Mouse (Mus musculus) A20 (cell line): ENCODE results near the gene Ntrk3.

Experiments used
- DNase-seq: peaks from one replicate; pipeline ENCODE4 v3.0.0-alpha.2; 2011; ENCODE audit warnings: low read depth, low spot score

The Ntrk3 gene

DNA sequence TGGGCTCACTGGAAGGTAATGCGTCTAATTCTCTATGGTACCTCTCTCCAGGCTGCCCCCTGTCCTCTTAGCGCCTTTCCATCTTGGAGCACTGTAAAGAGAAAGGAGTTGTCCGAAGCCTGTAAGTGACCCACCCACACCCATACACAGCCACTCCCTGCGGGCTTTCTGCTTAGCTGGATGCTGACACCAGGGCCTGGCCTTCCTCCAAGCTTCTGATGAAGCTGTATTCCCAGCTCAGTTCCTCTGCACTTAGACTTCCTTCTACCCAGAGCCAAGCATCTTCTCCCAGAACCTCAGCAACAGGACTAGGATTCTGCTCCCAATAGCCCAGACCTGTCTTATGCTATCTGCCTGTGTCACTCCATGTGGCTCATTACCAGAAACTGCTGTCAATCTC lies 114.1 kb downstream of the Ntrk3 start:
- no peak for DNase-seq

DNA sequence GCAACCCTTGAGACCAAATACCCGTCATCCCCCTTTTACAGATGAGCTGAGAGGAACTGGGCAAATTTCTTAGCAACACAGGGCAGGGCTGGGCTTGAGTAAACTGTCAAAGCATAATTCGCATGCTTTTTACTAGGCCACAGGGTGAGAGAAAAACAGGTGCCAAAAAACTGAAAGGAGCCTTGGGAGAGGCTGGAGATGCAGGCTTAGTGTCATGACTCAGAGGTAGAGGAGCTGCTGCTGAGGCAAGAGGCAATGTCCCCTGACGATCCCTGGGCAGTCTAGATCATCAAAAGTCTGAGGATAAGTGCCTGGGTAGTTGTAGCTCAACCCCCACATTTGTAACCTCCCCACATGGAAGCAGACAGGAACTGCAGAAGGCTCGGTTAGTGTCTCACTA lies 116.7 kb downstream of the Ntrk3 start:
- DNase-seq, result no peak

GRCm38 (mm10) chr7:78619818-78620577 lies 117.8 kb downstream of the Ntrk3 start:
- no peak for DNase-seq

DNA sequence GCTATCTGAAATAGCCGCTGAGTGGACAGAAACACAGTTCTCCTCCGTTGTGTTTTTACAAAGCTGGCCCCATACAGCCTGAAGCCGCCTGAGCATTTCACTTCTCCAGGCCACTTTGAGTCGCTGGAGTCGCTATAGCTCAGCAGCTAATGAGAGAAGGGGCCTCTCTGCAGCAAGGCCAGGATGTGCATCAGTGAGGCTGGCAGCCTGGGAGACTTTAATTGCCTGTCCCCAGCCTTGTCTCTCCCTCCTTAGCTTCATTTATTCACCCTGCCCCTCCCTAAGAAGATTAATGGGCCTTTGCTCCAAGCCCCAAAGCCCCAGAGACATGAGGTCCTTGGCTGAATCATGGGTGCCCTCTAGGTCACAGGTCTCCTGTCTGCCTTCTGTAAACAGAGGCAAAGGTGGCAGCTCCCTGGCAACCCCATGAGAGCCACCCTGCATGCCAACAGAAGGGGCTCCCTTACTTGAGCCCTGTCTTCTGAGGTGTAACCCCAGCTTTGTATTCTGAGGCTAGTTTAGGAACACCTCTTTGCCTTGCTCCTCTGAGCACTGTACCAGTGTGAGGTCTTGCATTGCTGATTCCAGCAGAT lies 132.2 kb downstream of the Ntrk3 start:
- DNase-seq, result no peak

DNA sequence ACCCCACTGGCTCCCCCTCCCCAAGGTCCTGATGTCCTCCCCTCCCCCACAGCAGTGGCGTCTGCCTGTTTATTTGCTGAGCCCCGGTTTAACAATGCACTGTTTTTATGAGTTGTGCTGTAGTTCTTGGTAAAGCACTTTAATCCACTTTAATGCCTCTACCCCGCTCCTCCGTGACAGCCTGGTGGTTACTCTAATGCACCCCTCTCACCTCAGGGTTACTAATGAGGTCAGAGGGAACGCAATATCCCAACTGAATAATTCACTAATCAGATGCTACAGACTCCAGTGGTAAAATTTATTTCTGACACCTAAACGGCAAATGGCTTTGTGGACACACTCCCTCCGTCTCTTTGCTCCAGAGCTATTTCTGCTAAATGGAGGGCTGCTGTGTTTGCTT lies 133.9 kb downstream of the Ntrk3 start:
- DNase-seq, result no peak

DNA sequence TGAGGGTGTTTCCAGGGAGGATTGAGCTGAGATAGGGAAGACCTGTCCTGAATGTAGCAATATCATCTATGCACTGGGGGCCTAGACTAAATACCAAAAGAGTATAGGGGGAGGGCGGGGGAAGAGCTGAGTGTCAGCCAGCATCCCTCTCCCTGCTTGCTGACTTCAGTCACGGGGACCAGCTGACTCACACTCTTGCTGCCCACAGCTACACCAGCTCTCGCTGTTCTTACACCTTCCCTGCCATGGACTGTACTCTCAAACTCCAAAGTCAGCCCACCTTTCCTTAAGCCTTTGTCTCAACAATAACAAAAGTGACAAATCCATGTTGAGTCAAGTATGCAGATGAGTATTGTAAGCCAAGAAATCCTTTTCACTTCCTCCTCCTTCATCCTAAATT lies 136.0 kb downstream of the Ntrk3 start:
- DNase-seq, result no peak

- DNase-seq, result no peak
These were observed 136.9 kb downstream of the Ntrk3 start for GRCm38 (mm10) chr7:78600886-78601285.

- DNase-seq, result no peak
These were observed 137.7 kb downstream of the Ntrk3 start for GRCm38 (mm10) chr7:78599941-78600677.

GRCm38 (mm10) chr7:78598147-78598546 lies 139.7 kb downstream of the Ntrk3 start:
- DNase-seq, result no peak

DNA sequence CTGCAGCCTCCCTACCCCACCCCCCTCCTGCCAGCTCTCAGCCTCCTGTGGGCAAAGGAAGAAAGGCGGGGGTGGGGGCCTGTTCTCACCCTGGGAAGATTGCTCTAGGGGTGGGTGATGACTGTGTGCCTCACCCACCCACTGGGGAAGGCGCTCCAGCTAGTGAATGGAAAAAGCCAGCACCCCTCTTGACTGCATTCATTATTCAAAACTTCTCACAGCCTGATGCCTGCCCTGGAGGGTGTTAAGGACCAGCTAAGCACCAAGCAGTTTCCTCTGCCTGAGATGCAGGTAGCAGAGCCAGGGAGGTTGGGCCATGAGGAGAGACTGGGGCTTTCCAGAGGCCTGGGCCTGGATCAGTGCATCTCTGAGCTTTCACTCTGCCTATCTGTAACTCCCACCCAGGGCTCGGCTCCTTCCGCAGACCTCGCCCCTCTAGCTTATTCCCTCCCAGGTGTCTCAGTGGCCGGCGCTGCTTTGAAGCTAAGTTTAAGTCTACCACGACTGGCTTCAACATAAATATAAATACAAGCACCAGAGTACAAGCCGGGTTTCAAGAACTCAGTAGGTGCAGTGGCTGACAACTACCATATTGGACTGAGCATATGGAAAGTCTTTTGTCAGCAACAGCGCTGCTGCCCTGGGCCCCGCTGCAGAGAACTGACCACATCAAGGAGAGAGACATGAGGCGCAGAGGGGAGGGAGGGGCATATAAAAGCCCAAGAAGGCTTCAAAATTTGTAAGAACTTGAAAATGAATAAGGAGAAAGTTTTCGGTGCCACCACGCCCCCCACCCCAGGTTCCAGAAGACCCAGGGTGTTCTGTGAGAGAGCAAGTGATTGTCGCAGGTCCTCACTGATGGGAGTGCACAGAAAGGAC lies 140.3 kb downstream of the Ntrk3 start:
- DNase-seq, result no peak

DNA sequence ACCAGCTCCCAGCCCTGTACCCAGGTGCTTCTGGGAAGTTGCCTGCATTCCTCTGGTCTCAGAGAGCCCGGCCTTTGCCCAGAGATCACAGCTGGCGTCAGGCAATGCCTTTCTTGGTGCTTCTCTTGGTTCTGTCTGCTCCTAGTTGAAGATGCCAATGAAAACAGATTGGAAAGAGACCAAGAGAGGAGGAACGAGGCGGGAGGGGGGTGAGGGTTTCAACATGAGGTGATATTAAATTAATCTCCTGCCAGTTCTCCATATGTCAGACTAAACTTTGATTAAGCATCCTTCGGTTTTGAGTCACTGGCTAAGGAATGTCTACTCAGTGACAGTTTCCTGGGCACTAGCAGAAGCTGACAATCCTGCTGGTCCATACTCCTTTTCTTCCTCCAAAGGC lies 141.3 kb downstream of the Ntrk3 start:
- no peak for DNase-seq

DNA sequence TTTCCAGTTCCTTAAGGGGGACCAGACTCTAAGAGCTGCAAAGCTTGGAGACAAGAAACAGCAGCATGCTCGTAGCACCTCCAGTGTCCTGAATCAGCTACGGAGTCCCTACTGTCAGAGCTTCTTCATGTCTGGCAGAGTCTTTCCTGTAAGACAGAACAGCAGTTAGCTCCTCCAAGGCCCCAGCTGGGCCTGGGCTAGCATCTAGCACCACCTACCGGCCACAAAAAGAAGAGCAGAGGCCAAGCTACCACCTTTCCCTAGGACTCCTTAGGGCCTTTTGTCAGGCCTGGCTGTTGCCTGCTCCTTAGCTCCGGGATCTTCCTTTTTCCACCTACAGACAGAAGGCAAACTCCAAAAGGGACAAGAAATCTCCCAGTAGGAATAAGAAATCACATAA lies 141.9 kb downstream of the Ntrk3 start:
- DNase-seq, result peak; percentile 22

- DNase-seq, result no peak
These were observed 144.9 kb downstream of the Ntrk3 start for GRCm38 (mm10) chr7:78592948-78593347.

DNA sequence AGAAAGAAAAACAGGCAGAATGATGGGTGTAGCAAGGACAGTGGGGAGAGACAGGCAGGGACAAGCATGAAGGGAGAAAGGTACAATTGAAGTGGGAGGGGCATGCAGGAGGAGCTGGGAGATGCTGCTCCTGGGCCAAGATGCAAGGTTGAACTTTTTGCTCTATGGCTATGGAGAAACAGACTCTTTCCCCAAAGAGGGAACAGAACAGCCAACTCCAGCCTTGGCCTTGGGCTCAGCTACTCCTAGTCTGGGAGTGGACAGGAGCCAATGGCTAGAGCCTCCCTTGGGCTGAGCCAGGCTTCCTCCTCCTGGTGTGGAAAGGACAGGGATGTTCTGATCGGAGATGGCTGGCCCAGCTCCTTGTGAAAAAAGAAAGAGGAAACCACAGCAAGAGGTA lies 145.6 kb downstream of the Ntrk3 start:
- no peak for DNase-seq

GRCm38 (mm10) chr7:78589766-78590165 lies 148.0 kb downstream of the Ntrk3 start:
- DNase-seq, result no peak

GRCm38 (mm10) chr7:78586800-78587199 lies 151.0 kb downstream of the Ntrk3 start:
- no peak for DNase-seq

- DNase-seq, result no peak
These were observed 151.9 kb downstream of the Ntrk3 start for GRCm38 (mm10) chr7:78585960-78586359.

DNA sequence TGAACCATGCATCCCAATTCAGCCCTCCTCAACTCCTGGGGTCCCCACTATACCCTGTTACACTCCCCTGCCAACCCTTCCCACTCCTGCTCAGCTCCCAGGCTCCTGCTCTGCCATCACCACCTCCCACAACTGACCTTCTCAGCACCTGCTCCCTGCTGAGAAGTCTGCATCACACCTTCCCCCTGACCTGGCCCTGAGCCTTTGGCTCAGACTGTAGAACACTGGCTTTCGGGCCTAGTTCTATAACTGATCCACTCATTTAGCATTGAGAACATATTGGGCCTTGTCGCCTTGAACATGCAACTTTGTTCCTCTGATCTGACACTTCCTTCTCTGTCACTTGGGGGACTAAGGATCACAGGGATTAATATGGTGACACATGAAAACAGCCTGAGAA lies 152.9 kb downstream of the Ntrk3 start:
- DNase-seq, result no peak

- DNase-seq, result no peak
These were observed 153.3 kb downstream of the Ntrk3 start for GRCm38 (mm10) chr7:78584499-78584898.

GRCm38 (mm10) chr7:78583678-78584077 lies 154.1 kb downstream of the Ntrk3 start:
- no peak for DNase-seq

DNA sequence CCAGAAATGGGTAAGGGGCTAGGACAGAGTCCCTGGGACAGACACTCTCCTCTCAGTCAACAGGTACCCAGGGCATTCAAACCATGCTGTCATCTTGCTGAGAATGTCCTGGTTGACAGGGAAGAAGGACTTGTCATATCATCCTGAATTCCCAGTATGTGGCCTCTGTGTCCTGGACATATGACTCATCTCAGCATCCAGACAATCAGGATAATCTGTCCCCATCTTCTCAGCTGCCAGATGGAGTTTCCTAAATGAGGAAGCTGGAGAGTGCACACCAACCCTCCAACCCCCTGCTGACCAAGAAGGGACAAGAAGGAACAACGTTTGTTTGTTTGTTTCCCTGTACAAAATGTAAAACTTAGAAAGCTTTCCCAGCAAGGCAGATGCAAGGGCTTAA lies 156.5 kb downstream of the Ntrk3 start:
- DNase-seq, result no peak
